Mouse (Mus musculus) midbrain, embryonic 13.5 days (tissue): ENCODE measurements around the gene Thrb. TPM values are rescaled to one million over a fixed set of nuclear protein-coding genes. Genes with fewer than 3 reads are reported as not detected.
A peak's percentile ranks its signal among the peaks of the same experiment; 100 is the strongest.

ENCODE experiments used
- ATAC-seq: fragments of 200-750 bp; cut with Nextera tagmentation; 2 replicates; pipeline ENCODE4 v1.8.0; 2017; ENCODE audit warnings: mild to moderate bottlenecking, moderate TSS enrichment, moderate library complexity
- H3K27ac ChIP-seq: fragments of 300-500 bp; sonication (generic); 2 replicates; pipeline ENCODE4 v1.5.1; 2015; ENCODE audit warnings: inconsistent platforms, mild to moderate bottlenecking, moderate library complexity
- H3K27me3 ChIP-seq: fragments of 300-500 bp; sonication (generic); 2 replicates; pipeline ENCODE4 v1.6.1; 2015; ENCODE audit warnings: mild to moderate bottlenecking, inconsistent platforms
- H3K36me3 ChIP-seq: fragments of 300-500 bp; sonication (generic); 2 replicates; pipeline ENCODE4 v1.6.1; 2015; ENCODE audit warnings: mild to moderate bottlenecking, inconsistent platforms
- H3K4me1 ChIP-seq: fragments of 300-500 bp; sonication (generic); replicated peaks from 2 replicates; pipeline ENCODE4 v1.6.1; 2015; ENCODE audit warnings: inconsistent platforms
- H3K4me2 ChIP-seq: fragments of 300-500 bp; sonication (generic); replicated peaks from 2 replicates; pipeline ENCODE4 v1.6.1; 2015; ENCODE audit warnings: moderate library complexity, mild to moderate bottlenecking, inconsistent platforms
- H3K4me3 ChIP-seq: fragments of 300-500 bp; sonication (generic); replicated peaks from 2 replicates; pipeline ENCODE4 v1.5.1; 2015; ENCODE audit warnings: mild to moderate bottlenecking, inconsistent platforms
- H3K9ac ChIP-seq: fragments of 300-500 bp; sonication (generic); replicated peaks from 2 replicates; pipeline ENCODE4 v1.6.1; 2015; ENCODE audit warnings: mild to moderate bottlenecking, inconsistent platforms
- H3K9me3 ChIP-seq: fragments of 300-500 bp; sonication (generic); 2 replicates; pipeline ENCODE4 v1.6.1; 2016; ENCODE audit warnings: mild to moderate bottlenecking, inconsistent platforms
- WGBS: fragments of 180-500 bp; shearing (Covaris S2); methylation state at CpG from one replicate; pipeline ENCODE4 v1.1.7; 2015; 5-methylcytosine and 5-hydroxymethylcytosine counted together
- polyA plus RNA-seq: library from polyadenylated mRNA; unstranded; fragments of >200 nt; fragmentation: Nextera tagmentation; extraction: Ambion mirVana; gene quantifications from 2 replicates; pipeline ENCODE4 v1.2.1, GENCODE M21; 2015

Gene Thrb
- polyA plus RNA-seq, 1 experiment from 2014 or later = 1.2 TPM

DNA sequence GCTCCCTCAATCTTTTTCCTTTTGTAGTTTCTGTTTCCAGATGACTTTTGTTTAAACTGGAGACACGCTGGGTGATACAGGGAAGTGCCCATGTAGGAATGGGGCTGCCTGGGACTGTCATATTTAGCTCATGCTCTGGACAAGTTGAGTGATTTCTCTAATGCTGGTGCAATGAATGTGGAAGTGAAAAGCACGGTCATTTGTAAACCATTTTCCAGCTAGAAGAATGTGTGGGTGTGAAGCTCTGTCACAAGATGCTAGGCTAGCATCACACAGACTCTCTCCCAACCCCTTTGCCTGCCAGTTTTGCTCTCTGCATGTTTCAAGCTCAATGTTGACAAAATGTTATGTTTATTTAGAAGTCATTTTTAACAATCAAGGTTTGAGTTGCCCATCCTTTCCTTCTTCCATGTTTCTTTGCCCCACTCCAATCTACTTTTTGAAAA lies 83.7 kb downstream of the Thrb start:
- Histone ChIP-seq H3K27me3 (no peaks in the 10 kb centered on the region), H3K9me3 (no peaks in the 10 kb centered on the region), H3K4me2 (no peak overlapping the region), H3K4me3 (no peak overlapping the region), H3K36me3 (no peaks in the 10 kb centered on the region), H3K4me1 (0 out of 2 replicates have a peak, but pooled peaks cover under 1% of the 10 kb centered on the region), H3K9ac (no peak overlapping the region), H3K27ac (no peak overlapping the region)
- WGBS = 81% methylated on average over 2 of the region's 2 CpGs
- ATAC-seq = no peak

DNA sequence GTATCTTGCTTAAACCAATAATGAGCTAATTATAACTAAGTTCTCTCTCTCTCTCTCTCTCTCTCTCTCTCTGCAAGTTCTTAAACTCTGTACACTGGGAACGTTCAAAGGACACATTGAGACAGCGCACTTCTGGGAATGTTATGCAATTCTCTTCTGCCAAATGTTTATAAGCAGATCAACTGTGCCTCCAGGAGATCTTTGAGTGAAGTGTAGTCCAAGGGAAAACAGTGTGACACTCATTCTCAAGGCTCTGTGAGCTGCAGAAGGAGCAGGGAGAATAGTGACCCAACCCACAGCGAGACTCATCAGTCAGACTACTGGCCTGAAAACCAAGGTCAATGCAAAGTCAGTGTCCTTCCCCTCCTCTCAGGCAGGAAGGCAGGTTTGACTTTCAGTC lies 87.9 kb downstream of the Thrb start:
- 89% methylated on average over 3 of the region's 3 CpGs for WGBS
- no peak for ATAC-seq
- H3K4me2 ChIP-seq = no peak overlapping the region
- H3K36me3 ChIP-seq = no peaks in the 10 kb centered on the region
- H3K9ac ChIP-seq = no peak overlapping the region
- no peak overlapping the region for H3K4me3 ChIP-seq
- H3K27me3 ChIP-seq = no peaks in the 10 kb centered on the region
- H3K4me1 ChIP-seq = peaks cover 6% of the 10 kb centered on the region; the same call in 1 of the 2 replicates
- H3K27ac ChIP-seq = no peak overlapping the region
- no peaks in the 10 kb centered on the region for H3K9me3 ChIP-seq

DNA sequence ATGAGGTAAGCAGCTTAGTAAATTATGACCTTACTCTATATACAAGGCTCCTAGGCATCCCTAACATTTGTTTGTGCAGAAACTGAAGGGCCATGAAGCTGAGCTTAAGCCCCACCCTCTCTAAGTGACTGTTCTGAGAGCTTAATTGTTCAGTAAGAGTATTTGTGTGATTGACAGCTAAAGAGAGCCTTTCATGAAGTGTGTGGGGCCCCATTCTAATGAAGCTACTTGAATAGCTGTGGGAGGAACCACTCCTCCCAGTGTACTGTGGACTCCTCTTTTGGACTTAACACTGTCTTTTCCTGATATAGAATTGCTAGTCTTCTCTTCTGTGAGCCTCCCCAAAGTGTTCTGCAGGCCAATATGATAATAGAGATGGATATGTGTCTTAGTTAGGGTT lies 88.9 kb downstream of the Thrb start:
- H3K27me3 ChIP-seq = no peaks in the 10 kb centered on the region
- H3K4me2 ChIP-seq = no peak overlapping the region
- no peak overlapping the region for H3K9ac ChIP-seq
- no peaks in the 10 kb centered on the region for H3K9me3 ChIP-seq
- H3K4me3 ChIP-seq = no peak overlapping the region
- peaks cover 6% of the 10 kb centered on the region; the same call in 1 of the 2 replicates for H3K4me1 ChIP-seq
- H3K36me3 ChIP-seq = no peaks in the 10 kb centered on the region
- ATAC-seq = peak; percentile 65; the same call in 1 of the 2 replicates
- H3K27ac ChIP-seq = no peak overlapping the region

DNA sequence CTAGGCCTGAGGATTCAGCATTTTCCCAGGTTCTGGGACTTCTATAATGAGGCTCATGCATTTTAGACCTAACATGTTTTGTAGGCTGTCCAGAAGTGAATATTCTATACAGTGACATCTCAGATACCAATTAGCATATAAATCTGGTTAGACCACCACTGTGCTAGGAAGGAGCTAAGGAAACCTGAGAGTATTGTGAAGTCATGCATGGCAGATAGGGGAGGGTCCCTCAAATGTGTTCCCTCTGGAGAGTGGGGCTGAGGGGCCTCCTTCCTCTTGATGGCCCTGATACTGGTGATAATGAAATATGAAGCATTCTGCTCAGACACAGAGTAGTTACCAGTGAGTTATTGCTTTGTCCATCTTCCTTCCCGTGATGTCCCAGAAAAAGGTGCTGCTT lies 91.8 kb downstream of the Thrb start:
- no peak overlapping the region for H3K27ac ChIP-seq
- ATAC-seq = no peak
- H3K9ac ChIP-seq = no peak overlapping the region
- no peak overlapping the region for H3K4me2 ChIP-seq
- H3K4me1 ChIP-seq = peaks cover 6% of the 10 kb centered on the region; the same call in 1 of the 2 replicates
- H3K9me3 ChIP-seq = no peaks in the 10 kb centered on the region
- no peaks in the 10 kb centered on the region for H3K36me3 ChIP-seq
- 90% methylated on average over 1 of the region's 1 CpGs for WGBS
- no peak overlapping the region for H3K4me3 ChIP-seq
- H3K27me3 ChIP-seq = no peaks in the 10 kb centered on the region

DNA sequence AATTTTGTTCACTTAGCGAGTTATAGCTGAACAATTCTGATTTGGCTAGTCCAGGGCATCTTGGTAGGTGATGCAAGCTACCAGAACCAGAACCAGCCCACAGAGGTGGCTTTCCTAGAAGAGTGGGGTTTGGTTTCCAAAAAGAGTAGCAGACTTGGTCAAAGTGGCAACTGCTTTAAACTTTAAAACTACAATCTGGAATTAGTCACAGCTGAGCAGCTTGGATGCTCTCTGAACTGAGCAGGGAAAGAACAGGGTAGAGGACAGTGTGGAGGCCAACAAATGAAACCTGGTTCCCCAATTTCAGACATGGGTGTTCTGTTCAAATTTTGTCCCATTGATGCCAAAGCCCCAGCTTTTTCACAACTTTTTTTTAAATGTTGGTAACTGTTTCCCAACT lies 93.4 kb downstream of the Thrb start:
- Histone ChIP-seq H3K4me2 (no peak overlapping the region), H3K4me3 (no peak overlapping the region), H3K36me3 (no peaks in the 10 kb centered on the region), H3K4me1 (peaks cover 6% of the 10 kb centered on the region; the same call in 1 of the 2 replicates), H3K27ac (no peak overlapping the region), H3K9me3 (no peaks in the 10 kb centered on the region), H3K9ac (no peak overlapping the region), H3K27me3 (no peaks in the 10 kb centered on the region)
- WGBS = 90% methylated on average over 1 of the region's 1 CpGs
- ATAC-seq = no peak

DNA sequence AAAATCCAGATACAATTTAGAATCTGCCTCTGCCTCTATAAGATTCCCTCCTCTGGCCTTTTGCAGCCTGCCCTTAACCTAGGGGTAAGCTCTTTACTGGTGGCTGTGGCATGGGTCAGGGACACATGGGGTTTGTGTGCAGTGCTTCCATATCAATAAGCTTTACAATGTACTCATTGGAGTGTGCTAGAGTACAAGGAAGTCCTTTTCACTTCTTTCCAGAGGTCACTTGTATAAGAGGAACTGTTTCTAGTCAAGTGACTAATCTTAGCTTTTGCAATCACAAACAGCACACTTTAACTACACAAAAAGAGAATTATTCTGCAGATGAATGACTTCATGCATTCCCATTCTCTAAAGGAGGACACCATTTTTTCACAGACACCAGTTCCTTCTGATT lies 96.7 kb downstream of the Thrb start:
- Histone ChIP-seq H3K4me3 (no peak overlapping the region), H3K27me3 (no peaks in the 10 kb centered on the region), H3K36me3 (no peaks in the 10 kb centered on the region), H3K4me2 (no peak overlapping the region), H3K9ac (no peak overlapping the region), H3K9me3 (no peaks in the 10 kb centered on the region), H3K27ac (no peak overlapping the region), H3K4me1 (no peaks in the 10 kb centered on the region)
- ATAC-seq = no peak

DNA sequence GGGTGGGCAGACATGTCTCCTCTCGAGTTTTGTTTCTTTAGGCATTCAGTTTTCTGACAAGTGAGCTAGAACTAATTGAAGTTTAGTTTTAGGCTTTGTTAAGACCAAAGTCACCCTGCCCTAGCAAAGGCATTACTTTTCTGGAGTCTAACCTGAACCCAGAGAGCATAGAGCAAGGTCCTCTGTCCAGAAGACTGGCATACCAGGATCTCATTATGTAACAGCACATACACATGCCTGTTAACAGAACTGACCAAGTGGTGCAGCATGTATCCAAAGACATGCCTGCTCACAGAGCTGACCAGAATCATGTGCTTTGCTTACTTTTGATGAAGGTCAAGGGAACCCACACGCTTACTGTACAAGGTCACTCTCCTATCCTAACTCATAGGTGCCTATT lies 107.9 kb downstream of the Thrb start:
- no peak for ATAC-seq
- H3K4me2 ChIP-seq = no peak overlapping the region

DNA sequence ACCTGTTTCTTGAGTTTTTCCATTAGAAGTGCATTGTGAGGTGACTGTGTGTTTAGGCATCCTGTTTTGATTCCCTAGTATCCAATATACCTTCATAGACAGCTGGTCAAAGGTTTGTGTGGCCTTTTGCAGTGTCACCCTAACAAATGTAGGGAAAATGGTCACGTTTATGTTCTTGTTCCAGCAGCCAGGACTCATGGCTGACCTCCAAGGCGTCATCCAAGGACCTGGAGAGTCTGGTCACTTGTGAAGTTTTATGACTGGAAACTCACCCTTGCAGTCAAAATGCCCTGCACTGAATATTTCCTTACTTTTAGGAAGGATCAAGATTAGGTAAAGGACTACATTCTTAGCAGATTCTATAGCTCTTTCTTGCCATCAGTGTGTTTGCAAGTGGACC lies 114.3 kb downstream of the Thrb start:
- no peaks in the 10 kb centered on the region for H3K9me3 ChIP-seq
- H3K4me2 ChIP-seq = no peak overlapping the region
- no peaks in the 10 kb centered on the region for H3K36me3 ChIP-seq
- no peak overlapping the region for H3K27ac ChIP-seq
- no peaks in the 10 kb centered on the region for H3K27me3 ChIP-seq
- 79% methylated on average over 2 of the region's 2 CpGs for WGBS
- no peak for ATAC-seq
- no peak overlapping the region for H3K9ac ChIP-seq
- no peak overlapping the region for H3K4me3 ChIP-seq
- no peaks in the 10 kb centered on the region for H3K4me1 ChIP-seq

More for the DNA sequence above, 107.9 kb downstream of the Thrb start:
- WGBS = 72% methylated on average over 2 of the region's 2 CpGs
- Histone ChIP-seq H3K9me3 (no peaks in the 10 kb centered on the region), H3K9ac (no peak overlapping the region), H3K4me3 (no peak overlapping the region), H3K4me1 (no peaks in the 10 kb centered on the region), H3K27me3 (no peaks in the 10 kb centered on the region), H3K27ac (no peak overlapping the region), H3K36me3 (no peaks in the 10 kb centered on the region)

DNA sequence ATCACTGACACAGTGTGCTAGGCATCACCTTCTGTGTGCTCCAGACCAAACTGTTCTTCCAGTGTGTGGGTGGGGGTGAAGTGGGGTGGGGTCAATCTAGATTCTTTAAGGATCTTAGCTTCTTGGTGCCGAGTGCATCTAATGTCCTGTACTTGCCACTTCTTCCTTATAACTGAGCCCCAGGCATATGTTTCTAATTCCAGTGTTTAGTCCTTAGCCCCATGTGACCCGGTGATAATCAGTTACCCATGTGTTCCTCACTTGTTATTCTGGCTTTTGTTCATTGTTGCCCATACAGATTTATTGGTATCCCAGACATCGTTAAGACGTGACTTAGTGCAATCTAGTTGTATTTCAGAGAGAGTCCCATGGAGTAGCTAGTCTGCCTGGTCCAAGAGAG lies 121.9 kb downstream of the Thrb start:
- Histone ChIP-seq H3K36me3 (no peaks in the 10 kb centered on the region), H3K9ac (no peak overlapping the region)
- 84% methylated on average over 4 of the region's 4 CpGs for WGBS

DNA sequence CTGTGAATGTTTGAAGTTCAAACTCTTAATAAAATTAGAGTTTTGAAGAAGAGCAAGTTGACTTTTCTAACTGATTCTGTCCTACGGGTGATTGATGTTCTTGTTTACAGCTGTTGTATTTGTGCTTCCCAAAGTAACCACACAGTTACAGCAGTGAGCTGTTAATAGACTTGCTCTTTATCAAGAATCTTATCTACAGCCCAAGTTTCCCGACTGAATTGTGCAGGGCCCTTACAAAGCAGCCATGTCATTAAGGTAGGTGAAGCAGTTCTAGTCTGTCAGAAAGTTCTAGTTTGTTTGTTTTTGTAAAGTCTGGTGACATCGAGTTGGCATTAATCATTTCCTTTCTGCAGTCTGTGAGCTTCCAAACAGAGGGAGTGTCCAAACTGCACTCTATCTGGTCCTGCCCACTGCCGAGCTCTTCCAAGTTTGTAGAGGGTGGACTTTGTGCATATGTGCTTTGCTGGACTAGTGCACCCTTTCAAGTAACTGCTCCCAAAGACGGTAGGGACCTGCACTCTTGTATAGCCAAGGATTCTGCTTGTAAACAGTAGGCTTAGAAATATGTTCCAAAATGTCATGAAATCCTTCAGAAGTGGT lies 124.2 kb downstream of the Thrb start:
- no peak overlapping the region for H3K27ac ChIP-seq
- H3K9me3 ChIP-seq = no peaks in the 10 kb centered on the region
- H3K27me3 ChIP-seq = no peaks in the 10 kb centered on the region
- no peak overlapping the region for H3K4me2 ChIP-seq
- no peak overlapping the region for H3K9ac ChIP-seq
- no peak for ATAC-seq
- no peaks in the 10 kb centered on the region for H3K36me3 ChIP-seq
- H3K4me3 ChIP-seq = no peak overlapping the region
- no peaks in the 10 kb centered on the region for H3K4me1 ChIP-seq
- WGBS = 83% methylated on average over 5 of the region's 5 CpGs

More for the DNA sequence above, 121.9 kb downstream of the Thrb start:
- Histone ChIP-seq H3K4me3 (no peak overlapping the region), H3K4me1 (no peaks in the 10 kb centered on the region), H3K9me3 (no peaks in the 10 kb centered on the region), H3K27me3 (no peaks in the 10 kb centered on the region), H3K4me2 (no peak overlapping the region), H3K27ac (no peak overlapping the region)
- no peak for ATAC-seq

DNA sequence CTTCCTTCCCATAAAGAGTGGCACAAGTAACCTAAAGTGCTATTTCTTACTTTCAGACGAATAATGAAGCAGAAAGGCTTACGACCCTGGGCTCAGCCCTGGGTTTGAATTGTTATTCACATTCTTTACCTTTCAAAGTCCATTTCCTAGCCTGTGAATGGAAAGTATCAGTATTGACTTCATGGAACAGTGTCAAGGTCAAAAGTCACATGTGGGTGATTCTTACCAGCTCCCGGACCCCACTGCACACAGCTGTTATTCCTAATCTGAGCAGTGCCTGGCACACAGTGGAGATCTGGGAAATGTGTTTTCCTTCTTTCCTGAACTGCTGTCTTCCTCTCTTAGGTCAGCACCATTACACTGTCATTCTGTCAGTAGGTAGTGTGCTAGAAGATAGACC lies 125.3 kb downstream of the Thrb start:
- no peaks in the 10 kb centered on the region for H3K27me3 ChIP-seq
- H3K4me3 ChIP-seq = no peak overlapping the region
- H3K9me3 ChIP-seq = no peaks in the 10 kb centered on the region
- no peak for ATAC-seq
- no peak overlapping the region for H3K9ac ChIP-seq
- H3K4me1 ChIP-seq = no peaks in the 10 kb centered on the region
- no peak overlapping the region for H3K4me2 ChIP-seq
- H3K27ac ChIP-seq = no peak overlapping the region
- H3K36me3 ChIP-seq = no peaks in the 10 kb centered on the region
- 36% methylated on average over 3 of the region's 3 CpGs for WGBS

DNA sequence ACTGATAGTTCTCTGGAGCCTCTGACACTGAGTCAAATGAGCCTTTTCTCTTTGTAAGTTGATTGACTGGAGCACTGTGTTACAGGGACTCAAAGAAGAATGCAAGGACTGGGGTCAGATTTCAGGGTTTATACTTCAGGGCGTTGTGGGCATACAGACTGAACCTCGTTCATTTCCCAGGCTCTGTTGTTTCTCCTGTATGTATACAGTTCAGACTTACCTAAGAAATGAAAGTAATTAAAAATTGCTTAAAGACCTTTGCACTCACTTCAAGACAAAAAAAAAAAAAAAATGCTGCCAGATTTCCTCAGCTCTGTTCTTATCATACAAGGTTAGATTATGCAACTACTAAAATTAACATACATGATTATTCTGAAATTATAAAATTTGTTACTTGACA lies 126.2 kb downstream of the Thrb start:
- no peak overlapping the region for H3K27ac ChIP-seq
- H3K9ac ChIP-seq = no peak overlapping the region
- no peak overlapping the region for H3K4me3 ChIP-seq
- no peak overlapping the region for H3K4me2 ChIP-seq
- H3K4me1 ChIP-seq = no peaks in the 10 kb centered on the region
- H3K9me3 ChIP-seq = no peaks in the 10 kb centered on the region
- WGBS = 3% methylated on average over 2 of the region's 2 CpGs
- no peaks in the 10 kb centered on the region for H3K36me3 ChIP-seq
- ATAC-seq = no peak
- H3K27me3 ChIP-seq = no peaks in the 10 kb centered on the region

DNA sequence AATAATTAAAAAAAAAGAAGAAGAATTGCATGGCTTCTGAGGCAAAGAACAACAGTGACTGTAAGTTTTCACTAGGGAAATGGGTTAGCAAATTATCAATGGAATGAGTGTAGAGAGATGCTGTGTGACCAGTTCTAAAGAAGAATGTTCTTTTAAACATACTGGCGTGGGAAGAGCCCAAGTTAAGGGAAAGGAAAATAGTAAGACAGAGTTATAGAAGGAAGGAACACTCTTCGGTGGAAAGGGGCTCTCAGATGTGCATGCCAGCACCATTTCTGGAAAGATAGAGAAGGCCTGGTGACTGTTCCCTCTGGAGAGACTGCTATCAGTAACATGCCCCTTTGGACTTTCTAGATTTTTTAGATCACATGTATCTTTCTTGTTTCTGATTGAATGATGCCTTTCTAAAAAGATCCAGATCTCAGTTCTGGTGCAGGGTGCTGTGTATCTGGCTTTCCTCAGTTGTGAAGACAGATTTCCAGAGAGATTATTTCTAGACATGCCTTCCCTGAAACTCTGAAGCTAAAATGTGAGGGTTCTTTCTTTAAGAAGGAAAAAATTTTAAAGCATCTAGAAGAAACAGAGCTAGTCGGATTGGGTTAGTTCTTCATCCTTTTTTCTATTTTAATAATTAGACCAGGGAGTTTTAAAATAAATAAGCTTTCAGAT lies 144.0 kb downstream of the Thrb start:
- no peak overlapping the region for H3K4me3 ChIP-seq
- no peak for ATAC-seq
- WGBS = 87% methylated on average over 3 of the region's 3 CpGs

More for the DNA sequence above, 144.0 kb downstream of the Thrb start:
- H3K4me1 ChIP-seq = no peaks in the 10 kb centered on the region
- no peaks in the 10 kb centered on the region for H3K9me3 ChIP-seq
- H3K36me3 ChIP-seq = no peaks in the 10 kb centered on the region
- H3K27ac ChIP-seq = no peak overlapping the region
- no peak overlapping the region for H3K9ac ChIP-seq
- no peak overlapping the region for H3K4me2 ChIP-seq
- H3K27me3 ChIP-seq = no peaks in the 10 kb centered on the region
